Mouse (Mus musculus) intestine, embryonic 14.5 days (tissue): ENCODE data around the gene Pithd1. TPM values are rescaled to one million over a fixed set of nuclear protein-coding genes. Genes with fewer than 3 reads are reported as not detected.
"Not testable (repeated sequence)": the region's sequence is repeated elsewhere in the genome, so short reads cannot be mapped to it uniquely, and the experiment has no call there.

Experiments used
- ATAC-seq: fragments of 200-750 bp; cut with Nextera tagmentation; replicated peaks from 2 replicates; pipeline ENCODE4 v1.8.0; 2017; ENCODE audit warnings: low read depth, moderate number of reproducible peaks, moderate TSS enrichment, moderate library complexity; ENCODE audit not compliant: low FRiP score, low TSS enrichment
- DNase-seq: peaks from one replicate; pipeline ENCODE4 v3.0.0-alpha.2; 2018; ENCODE audit warnings: low spot score
- H3K27ac ChIP-seq: fragments of 300-500 bp; sonication (generic); 2 replicates; pipeline ENCODE4 v1.5.1; 2014; ENCODE audit warnings: low read depth, mild to moderate bottlenecking, control low read depth
- H3K27me3 ChIP-seq: fragments of 300-500 bp; sonication (generic); replicated peaks from 2 replicates; pipeline ENCODE4 v1.6.1; 2014; ENCODE audit warnings: low read length, control low read depth; ENCODE audit not compliant: control insufficient read depth, insufficient read depth
- H3K36me3 ChIP-seq: fragments of 300-500 bp; sonication (generic); 2 replicates; pipeline ENCODE4 v1.6.1; 2014; ENCODE audit warnings: low read length, control low read depth; ENCODE audit not compliant: control insufficient read depth, insufficient read depth
- H3K4me1 ChIP-seq: fragments of 300-500 bp; sonication (generic); replicated peaks from 2 replicates; pipeline ENCODE4 v1.6.1; 2014; ENCODE audit warnings: low read length, control low read depth, mixed read lengths; ENCODE audit not compliant: control insufficient read depth, insufficient read depth
- H3K4me2 ChIP-seq: fragments of 300-500 bp; sonication (generic); 2 replicates; pipeline ENCODE4 v1.6.1; 2014; ENCODE audit warnings: low read length
- H3K4me3 ChIP-seq: fragments of 300-500 bp; sonication (generic); 2 replicates; pipeline ENCODE4 v1.5.1; 2014; ENCODE audit warnings: low read depth, low read length, control low read depth, mixed read lengths
- H3K9ac ChIP-seq: fragments of 300-500 bp; sonication (generic); 2 replicates; pipeline ENCODE4 v1.6.1; 2014; ENCODE audit warnings: mild to moderate bottlenecking, low read length
- H3K9me3 ChIP-seq: fragments of 300-500 bp; sonication (generic); 2 replicates; pipeline ENCODE4 v1.6.1; 2016; ENCODE audit warnings: low read length, control low read depth; ENCODE audit not compliant: control insufficient read depth
- WGBS: fragments of 180-500 bp; shearing (Covaris S2); extraction: QIAGEN DNeasy Blood & Tissue Kit; methylation state at CpG from one replicate; pipeline ENCODE4 v1.1.7; 2014; 5-methylcytosine and 5-hydroxymethylcytosine counted together
- polyA plus RNA-seq: library from polyadenylated mRNA; unstranded; fragments of >200 nt; fragmentation: Nextera tagmentation; extraction: Ambion mirVana; gene quantifications from 2 replicates; pipeline ENCODE4 v1.2.1, GENCODE M21; 2014

Pithd1 gene
- polyA plus RNA-seq, 1 experiment from 2014 or later: 46.5 TPM

GRCm38 (mm10) chr4:135949475-135949874, 37.6 kb downstream of the Pithd1 start:
- Histone ChIP-seq H3K4me2 (no peak overlapping the region), H3K27ac (no peak overlapping the region), H3K4me3 (no peak overlapping the region), H3K27me3 (no peaks in the 10 kb centered on the region), H3K4me1 (no peaks in the 10 kb centered on the region; the same call in 1 of the 2 replicates), H3K9me3 (0 out of 2 replicates have a peak, but pooled peaks cover 3% of the 10 kb centered on the region), H3K36me3 (peaks cover 23% of the 10 kb centered on the region), H3K9ac (no peak overlapping the region)
- DNase-seq (no peak), ATAC-seq (no peak)
- WGBS: 85% methylated on average over 10 of the region's 10 CpGs

GRCm38 (mm10) chr4:135948142-135948541, 38.9 kb downstream of the Pithd1 start:
- H3K4me3 ChIP-seq: no peak overlapping the region
- H3K9me3 ChIP-seq: 0 out of 2 replicates have a peak, but pooled peaks cover 3% of the 10 kb centered on the region
- no peak overlapping the region for H3K4me2 ChIP-seq
- no peak overlapping the region for H3K27ac ChIP-seq
- no peak for ATAC-seq
- no peak overlapping the region for H3K9ac ChIP-seq
- WGBS: 91% methylated on average over 8 of the region's 8 CpGs
- no peak for DNase-seq
- H3K36me3 ChIP-seq: peaks cover 18% of the 10 kb centered on the region
- no peaks in the 10 kb centered on the region for H3K27me3 ChIP-seq
- H3K4me1 ChIP-seq: no peaks in the 10 kb centered on the region; the same call in 1 of the 2 replicates

GRCm38 (mm10) chr4:135946659-135947301, 40.3 kb downstream of the Pithd1 start:
- H3K27me3 ChIP-seq: no peaks in the 10 kb centered on the region
- peak overlapping the region; percentile 74 for H3K9ac ChIP-seq
- peak overlapping the region; percentile 89 for H3K4me3 ChIP-seq
- DNase-seq (no peak), ATAC-seq (no peak)
- H3K4me2 ChIP-seq: peak overlapping the region; percentile 82
- H3K27ac ChIP-seq: peak overlapping the region; percentile 43; the same call in 1 of the 2 replicates
- H3K9me3 ChIP-seq: 0 out of 2 replicates have a peak, but pooled peaks cover 3% of the 10 kb centered on the region
- WGBS: under 1% methylated on average over 28 of the region's 28 CpGs
- H3K4me1 ChIP-seq: no peaks in the 10 kb centered on the region; the same call in 1 of the 2 replicates
- peaks cover 10% of the 10 kb centered on the region for H3K36me3 ChIP-seq

- Histone ChIP-seq H3K27ac (peak within 1 kb of the TSS; percentile 43; the same call in 1 of the 2 replicates), H3K9me3 (no peaks in the 10 kb centered on the region), H3K4me1 (no peaks in the 10 kb centered on the region; the same call in 1 of the 2 replicates), H3K4me2 (peak within 1 kb of the TSS; percentile 82), H3K4me3 (peak within 1 kb of the TSS; percentile 89), H3K36me3 (peaks cover 5% of the 10 kb centered on the region; the same call in 1 of the 2 replicates), H3K9ac (peak within 1 kb of the TSS; percentile 74), H3K27me3 (no peaks in the 10 kb centered on the region)
- ATAC-seq: peak; percentile 89
- 0% methylated on average over 23 of the region's 23 CpGs for WGBS
- DNase-seq: peak; percentile 96
Observed at GRCm38 (mm10) chr4:135946278-135946658, 40.8 kb downstream of the Pithd1 start, which contains the start of gene Hmgcl. Gene Hmgcl (plus strand): TSS chr4:135946448.

GRCm38 (mm10) chr4:135945706-135946105, 41.4 kb downstream of the Pithd1 start:
- no peaks in the 10 kb centered on the region for H3K27me3 ChIP-seq
- H3K4me3 ChIP-seq: peak overlapping the region; percentile 89
- H3K27ac ChIP-seq: no peak overlapping the region
- H3K4me1 ChIP-seq: no peaks in the 10 kb centered on the region; the same call in 1 of the 2 replicates
- ATAC-seq (no peak; the same call in 1 of the 2 replicates), DNase-seq (no peak)
- peak overlapping the region; percentile 74; the same call in 1 of the 2 replicates for H3K9ac ChIP-seq
- H3K9me3 ChIP-seq: no peaks in the 10 kb centered on the region
- peaks cover 4% of the 10 kb centered on the region for H3K36me3 ChIP-seq
- peak overlapping the region; percentile 82 for H3K4me2 ChIP-seq
- 72% methylated on average over 10 of the region's 10 CpGs for WGBS

- Histone ChIP-seq H3K27me3 (no peaks in the 10 kb centered on the region), H3K4me3 (no peak overlapping the region), H3K4me1 (no peaks in the 10 kb centered on the region; the same call in 1 of the 2 replicates), H3K27ac (no peak overlapping the region), H3K9me3 (no peaks in the 10 kb centered on the region), H3K36me3 (peaks cover 18% of the 10 kb centered on the region), H3K9ac (no peak overlapping the region), H3K4me2 (no peak overlapping the region)
- DNase-seq: no peak
- ATAC-seq: no peak
- WGBS: 59% methylated on average over 4 of the region's 4 CpGs
Observed at GRCm38 (mm10) chr4:135943389-135943788, 43.7 kb downstream of the Pithd1 start.

GRCm38 (mm10) chr4:135942193-135942592, 44.9 kb downstream of the Pithd1 start:
- DNase-seq (no peak), ATAC-seq (no peak)
- Histone ChIP-seq H3K27ac (no peak overlapping the region), H3K9ac (no peak overlapping the region), H3K27me3 (no peaks in the 10 kb centered on the region), H3K9me3 (no peaks in the 10 kb centered on the region), H3K4me1 (no peaks in the 10 kb centered on the region), H3K36me3 (peaks cover 20% of the 10 kb centered on the region), H3K4me3 (no peak overlapping the region), H3K4me2 (no peak overlapping the region)
- WGBS: 79% methylated on average over 6 of the region's 6 CpGs

- H3K27ac ChIP-seq, H3K9ac ChIP-seq, DNase-seq, H3K9me3 ChIP-seq, H3K4me3 ChIP-seq, H3K4me2 ChIP-seq, H3K27me3 ChIP-seq, H3K4me1 ChIP-seq, ATAC-seq: not testable (repeated sequence)
- 85% methylated on average over 8 of the region's 8 CpGs for WGBS
- peaks cover 28% of the 10 kb centered on the region for H3K36me3 ChIP-seq
Observed at GRCm38 (mm10) chr4:135941026-135941425, 46.0 kb downstream of the Pithd1 start.
